Mouse (Mus musculus): ENCODE results near the gene Tas2r103. TPM values are rescaled to one million over a fixed set of nuclear protein-coding genes. Genes with fewer than 3 reads are reported as not detected.

The Tas2r103 gene
- total RNA-seq (2023) = not detected in 2 replicates

DNA sequence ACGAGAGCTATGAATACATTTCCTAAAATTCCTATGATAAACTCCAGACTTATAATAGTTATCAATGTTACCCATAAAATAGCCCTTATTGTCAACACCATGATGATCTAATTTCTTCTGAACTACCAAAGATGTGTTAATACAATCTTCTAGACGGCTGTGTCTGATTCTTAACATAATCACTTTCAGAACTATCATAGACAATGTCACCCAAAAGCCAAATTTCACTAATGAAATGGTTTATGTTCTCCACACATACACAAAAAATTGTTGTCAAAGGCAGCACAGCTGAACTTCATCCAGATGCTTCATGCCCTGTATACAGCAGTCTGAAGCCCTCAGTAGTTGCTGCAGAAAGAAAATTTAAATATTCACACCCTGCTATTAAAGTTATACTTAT, at the start of gene Tas2r103:
Gene Tas2r103, minus strand, starts transcription at position 101 of the 400 bp plus-strand sequence.

DNA sequence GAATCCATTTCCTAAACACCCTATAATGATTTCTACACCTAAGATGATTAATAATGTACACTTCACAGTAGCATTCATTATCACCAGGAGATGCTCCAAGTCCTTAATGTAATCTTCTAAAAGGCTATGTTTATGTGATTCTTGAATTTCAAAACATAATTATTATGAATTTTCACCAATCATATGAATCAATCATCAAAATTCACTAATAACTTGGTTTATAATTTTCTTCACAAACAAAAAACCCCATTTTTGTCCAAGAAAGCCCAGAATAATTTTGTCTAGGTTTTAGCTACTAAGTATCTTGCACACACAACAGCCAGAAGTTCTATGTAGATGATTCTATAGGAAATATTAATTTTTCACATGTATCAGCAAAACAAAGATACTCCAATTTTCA, 18.8 kb upstream of the Tas2r103 start, which contains the start of gene Tas2r140:
Gene Tas2r140, minus strand, starts transcription at position 101 of the 400 bp plus-strand sequence.

Other genes with a start within 250 kb of the Tas2r103 start
- not detected in 2 replicates for gene Tas2r117, start 234.3 kb downstream of the Tas2r103 start, total RNA-seq (2023)
- not detected in 2 replicates for gene Tas2r123, start 190.0 kb downstream of the Tas2r103 start, total RNA-seq (2023)
- gene Tas2r116, start 181.7 kb downstream of the Tas2r103 start, total RNA-seq (2023) = not detected in 2 replicates
- gene Tas2r110, start 169.1 kb downstream of the Tas2r103 start, total RNA-seq (2023) = not detected in 2 replicates
- gene Tas2r113, start 144.1 kb downstream of the Tas2r103 start, total RNA-seq (2023) = not detected in 2 replicates
- gene Tas2r125, start 127.5 kb downstream of the Tas2r103 start, total RNA-seq (2023) = not detected in 2 replicates
- gene Tas2r129, start 86.0 kb downstream of the Tas2r103 start, total RNA-seq (2023) = not detected in 2 replicates
- gene Tas2r131, start 79.2 kb downstream of the Tas2r103 start, total RNA-seq (2023) = not detected in 2 replicates
- not detected in 2 replicates for gene Tas2r109, start 56.1 kb downstream of the Tas2r103 start, total RNA-seq (2023)
- gene Tas2r140, start 18.7 kb upstream of the Tas2r103 start, total RNA-seq (2023) = not detected in 2 replicates
- 4.7 and 5.4 TPM in 2 replicates for gene Smim10l1, start 67.8 kb upstream of the Tas2r103 start, total RNA-seq (2023)

All from neutrophil, adult 65 days (primary cell).